Mouse (Mus musculus) inflammation-experienced regulatory T-cells, adult 16 weeks (primary cell): ENCODE results near the gene Radil. TPM values are rescaled to one million over a fixed set of nuclear protein-coding genes. Genes with fewer than 3 reads are reported as not detected.

Source experiments
- polyA plus RNA-seq: library from polyadenylated mRNA; unstranded; fragments of 100-300 nt; shearing (Covaris generic); gene quantifications from one replicate; pipeline ENCODE4 v1.2.1, GENCODE M21; 2017

Radil gene
- polyA plus RNA-seq = not detected

GRCm38 (mm10) chr5:142550706-142551652 lies at the start of gene Radil:
Radil (minus strand) TSS chr5:142551098.

GRCm38 (mm10) chr5:142529915-142530314 lies 21.0 kb downstream of the Radil start, which contains the start of gene Papolb:
Papolb (minus strand) TSS chr5:142530076.

GRCm38 (mm10) chr5:142463461-142464454 lies 87.1 kb downstream of the Radil start, which contains the start of gene Ap5z1:
Ap5z1 (plus strand) TSS chr5:142463944.

Other genes with a start within 250 kb of the Radil start
- 1.7 TPM for gene Foxk1, start 149.6 kb downstream of the Radil start, polyA plus RNA-seq
- 47.4 TPM for gene Ap5z1, start 87.2 kb downstream of the Radil start, polyA plus RNA-seq
- gene Papolb, start 21.0 kb downstream of the Radil start, polyA plus RNA-seq = not detected
- gene Mmd2, start 57.7 kb upstream of the Radil start, polyA plus RNA-seq = not detected
- gene Wipi2, start 76.6 kb upstream of the Radil start, polyA plus RNA-seq = 17.8 TPM
- gene Slc29a4, start 141.4 kb upstream of the Radil start, polyA plus RNA-seq = 1.2 TPM